Mouse (Mus musculus) macrophage (primary cell): Measurements from ENCODE around the gene Cd5. TPM values are rescaled to one million over a fixed set of nuclear protein-coding genes. Genes with fewer than 3 reads are reported as not detected.

Source experiments
- H3K27ac ChIP-seq: fragments of 350-480 bp; formaldehyde crosslinking; 2 replicates; pipeline ENCODE4 v1.9.0; 2021
- H3K36me3 ChIP-seq: fragments of 350-480 bp; formaldehyde crosslinking; 2 replicates; pipeline ENCODE4 v1.9.0; 2021; ENCODE audit errors: inconsistent target
- H3K4me3 ChIP-seq: fragments of 350-480 bp; formaldehyde crosslinking; 2 replicates; pipeline ENCODE4 v1.9.0; 2021; ENCODE audit errors: inconsistent target
- H3K79me2 ChIP-seq: fragments of 350-480 bp; formaldehyde crosslinking; 2 replicates; pipeline ENCODE4 v1.9.0; 2021; ENCODE audit errors: inconsistent target
- WGBS: methylation state at CpG from one replicate; pipeline ENCODE4 v1.1.7; 2026; ENCODE audit warnings: inconsistent platforms; ENCODE audit not compliant: missing documents; 5-methylcytosine and 5-hydroxymethylcytosine counted together
- polyA plus RNA-seq: library from polyadenylated mRNA; stranded (reverse); fragments of 250-400 nt; gene quantifications from 3 replicates; pipeline ENCODE4 v1.2.4, GENCODE M21; 2018; ENCODE audit warnings: inconsistent platforms
- total RNA-seq, 78 experiments: library from RNA; depleted of rRNA; stranded (reverse); fragments of 250-400 nt; gene quantifications; 1 replicate in 9 of 78; 2 replicates in 24 of 78; 3 replicates in 43 of 78; 4 replicates in 2 of 78; pipeline ENCODE4 v1.2.4; 2018; ENCODE audit warnings: inconsistent platforms in 56 of 78

Cd5 gene
- total RNA-seq (2018; cell fraction: chromatin; rRNA removed), result 1 to 10 TPM in 1 of 26 experiments, under 1 TPM in 11, not detected in 14; 0.49 to 1.7 (median 0.66) TPM
- under 1 TPM in 25 of 26 experiments, not detected in 1; 0.03 to 0.61 (median 0.26) TPM for total RNA-seq (2018; cell fraction: cytosol; rRNA removed)
- 1 to 10 TPM in 3 of 26 experiments, under 1 TPM in 10, not detected in 13; 0.24 to 1.7 (median 0.76) TPM for total RNA-seq (2018; cell fraction: nucleus; rRNA removed)
- 0.20 to 0.54 TPM (median 0.42 TPM) in 3 replicates for polyA plus RNA-seq

DNA sequence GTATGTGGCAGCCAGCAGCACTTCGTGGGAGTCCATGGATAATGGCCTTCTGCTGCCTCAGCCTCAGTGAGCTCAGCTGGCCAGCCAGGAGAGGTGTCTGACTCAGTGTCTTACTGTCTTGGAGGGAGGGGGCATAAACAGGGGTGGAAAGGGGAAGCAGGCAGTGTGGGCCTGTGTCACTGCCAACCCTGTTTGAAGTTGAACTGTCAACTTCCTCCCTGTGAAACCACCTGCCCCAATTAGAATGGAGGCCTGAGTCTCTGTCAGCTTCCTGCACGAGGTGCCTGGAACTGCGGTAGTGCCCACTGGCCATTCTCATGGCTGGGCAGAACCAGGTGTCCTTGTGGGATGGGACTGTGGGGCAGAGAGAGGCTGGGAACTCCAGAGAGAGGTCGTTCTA lies at the start of gene Cd5:
Gene Cd5 (minus strand): TSS at position 192 of the 400 bp plus-strand sequence.
- H3K27ac ChIP-seq, result no peak within 1 kb of the TSS
- no peaks in the 10 kb centered on the region for H3K79me2 ChIP-seq
- H3K36me3 ChIP-seq, result no peaks in the 10 kb centered on the region
- H3K4me3 ChIP-seq, result no peak within 1 kb of the TSS
- 16% methylated on average over 4 of the region's 4 CpGs for WGBS

DNA sequence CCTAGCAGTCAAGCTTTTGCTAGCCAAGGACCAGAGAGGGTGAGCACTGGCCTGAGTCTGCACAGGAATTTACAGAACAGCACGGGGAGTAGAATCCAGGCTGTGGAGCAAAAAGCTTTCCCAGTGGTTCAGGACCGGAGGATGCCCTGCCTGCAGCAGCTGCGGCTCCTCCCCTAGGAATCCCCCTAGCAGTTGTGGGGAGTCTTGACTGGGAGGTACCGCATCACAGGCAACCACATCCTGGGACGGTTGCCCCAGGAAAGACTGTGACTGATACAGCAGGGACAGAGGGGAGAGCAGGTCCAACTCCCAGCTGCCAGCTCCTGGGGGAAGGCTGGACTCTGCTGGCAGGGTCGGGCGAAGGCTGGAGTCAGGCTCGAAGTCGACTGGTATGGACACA lies 49.4 kb upstream of the Cd5 start:
- Histone ChIP-seq H3K27ac (no peak overlapping the region), H3K4me3 (no peak overlapping the region), H3K79me2 (no peaks in the 10 kb centered on the region), H3K36me3 (no peaks in the 10 kb centered on the region)
- WGBS, result 90% methylated on average over 9 of the region's 9 CpGs

DNA sequence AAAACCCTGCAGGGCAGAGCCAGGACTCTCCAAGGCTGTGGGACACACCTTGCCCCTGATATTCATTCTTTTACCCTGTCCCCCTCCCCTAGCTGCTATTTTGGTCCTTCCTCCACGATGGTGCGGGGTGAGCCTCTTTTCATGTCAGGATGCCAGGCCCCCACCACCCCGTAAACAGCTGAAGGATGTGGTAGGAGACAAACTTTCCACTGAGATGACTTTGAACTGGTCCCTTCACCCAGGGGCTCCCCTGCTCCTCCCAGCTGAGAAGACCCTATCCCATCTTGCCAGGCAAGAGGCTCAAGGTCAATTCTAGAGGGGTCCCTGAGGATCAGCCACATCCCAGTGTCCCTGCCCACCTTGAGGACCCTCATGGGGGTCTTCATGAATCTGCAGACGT lies 48.6 kb upstream of the Cd5 start:
- H3K4me3 ChIP-seq, result no peak overlapping the region
- WGBS, result 81% methylated on average over 4 of the region's 4 CpGs
- no peak overlapping the region for H3K27ac ChIP-seq
- no peaks in the 10 kb centered on the region for H3K36me3 ChIP-seq
- no peaks in the 10 kb centered on the region for H3K79me2 ChIP-seq

DNA sequence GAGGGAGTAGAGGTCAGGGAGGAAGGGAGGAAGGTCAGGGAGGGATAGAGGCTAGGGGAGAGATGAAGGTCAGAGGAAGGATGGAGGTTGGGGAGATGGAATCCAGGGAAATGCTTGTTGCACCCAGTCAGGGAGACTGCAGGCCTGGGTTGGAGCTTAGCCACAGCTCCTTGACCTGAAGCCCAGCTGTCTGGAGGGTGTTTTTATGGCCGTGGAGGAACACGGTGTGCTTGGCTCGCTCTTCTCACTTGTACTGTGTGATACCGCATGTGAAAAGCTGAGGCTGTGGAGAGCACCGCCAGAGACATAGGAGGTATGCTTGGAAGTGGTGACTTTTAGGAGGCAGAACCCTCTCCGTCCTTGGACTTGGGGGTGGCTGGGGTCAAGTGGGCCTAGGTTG lies 48.0 kb upstream of the Cd5 start:
- no peaks in the 10 kb centered on the region for H3K79me2 ChIP-seq
- 96% methylated on average over 6 of the region's 6 CpGs for WGBS
- H3K36me3 ChIP-seq, result no peaks in the 10 kb centered on the region
- H3K27ac ChIP-seq, result no peak overlapping the region
- H3K4me3 ChIP-seq, result no peak overlapping the region

DNA sequence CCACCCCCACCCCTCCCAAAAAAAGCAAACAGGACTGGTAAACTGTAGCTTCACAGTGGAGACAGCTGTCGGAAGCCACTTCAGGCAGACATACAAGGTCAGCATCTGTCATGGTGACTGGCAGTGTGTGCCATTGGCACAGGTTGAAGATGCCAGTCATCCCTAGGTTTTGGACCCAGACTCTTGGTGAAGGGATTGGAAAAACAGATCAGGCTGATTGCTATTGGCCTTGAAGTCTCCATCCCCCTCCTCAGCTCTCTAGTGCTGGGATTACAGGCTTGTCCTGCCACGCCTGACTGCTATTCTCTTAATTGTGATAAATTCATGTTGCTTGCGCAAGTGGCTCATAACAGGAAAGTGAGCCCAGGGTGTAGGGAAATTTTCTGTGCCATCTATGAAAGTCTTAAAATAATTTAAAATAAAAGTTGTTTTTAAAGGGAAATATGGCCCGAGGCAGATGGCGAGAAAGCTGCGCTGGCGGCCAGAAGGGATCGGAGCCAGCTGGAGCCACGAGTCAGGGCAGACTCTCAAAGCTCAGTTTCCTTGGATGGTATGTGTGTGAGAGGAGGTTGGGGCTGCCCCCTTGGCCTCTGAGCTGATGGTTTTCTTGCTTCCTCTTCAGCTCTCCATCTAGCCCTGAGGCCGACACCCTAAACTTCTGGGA lies 46.1 kb upstream of the Cd5 start:
- WGBS, result 90% methylated on average over 10 of the region's 10 CpGs
- Histone ChIP-seq H3K4me3 (no peak overlapping the region), H3K27ac (no peak overlapping the region), H3K36me3 (no peaks in the 10 kb centered on the region), H3K79me2 (no peaks in the 10 kb centered on the region)

DNA sequence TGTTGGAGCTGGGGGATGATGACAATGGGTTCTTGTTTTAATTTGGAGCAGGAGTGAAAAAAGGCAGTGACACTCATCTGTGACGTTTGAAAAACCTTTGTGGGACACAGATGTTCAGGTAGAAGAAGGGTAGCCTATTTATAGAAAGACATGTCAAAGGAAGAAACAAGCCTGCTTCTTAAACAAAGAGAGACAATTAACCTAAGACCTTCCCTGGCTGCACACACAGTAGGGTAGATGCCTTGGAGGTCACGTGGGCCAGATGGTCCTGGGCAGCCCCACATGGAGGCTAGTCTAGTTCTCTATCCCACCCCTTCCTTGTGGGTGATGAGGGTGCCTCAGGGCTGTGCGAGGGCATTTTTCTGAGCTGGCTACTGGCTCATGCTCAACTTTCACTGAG lies 45.3 kb upstream of the Cd5 start:
- H3K36me3 ChIP-seq, result no peaks in the 10 kb centered on the region
- no peak overlapping the region for H3K27ac ChIP-seq
- no peaks in the 10 kb centered on the region for H3K79me2 ChIP-seq
- no peak overlapping the region for H3K4me3 ChIP-seq
- 79% methylated on average over 3 of the region's 3 CpGs for WGBS

DNA sequence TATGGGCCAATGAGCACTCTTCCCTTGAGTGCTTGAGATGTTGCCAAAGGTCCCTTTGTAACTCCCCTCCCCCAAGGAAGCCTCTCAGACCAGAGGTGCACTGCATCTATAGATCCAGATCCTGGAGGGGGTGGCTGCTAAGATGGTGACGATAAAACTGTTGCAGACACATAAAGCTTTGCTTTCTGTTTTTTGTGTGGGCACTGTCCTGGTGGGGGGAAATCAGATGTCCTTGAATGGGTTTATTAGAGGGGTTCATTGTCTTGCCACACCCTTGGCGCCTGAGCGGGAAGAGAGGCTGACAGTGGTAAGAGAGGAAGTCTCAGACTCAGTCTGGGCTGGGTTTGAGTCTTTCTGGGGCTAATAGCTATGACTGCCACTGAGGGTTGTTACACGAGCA lies 44.4 kb upstream of the Cd5 start:
- Histone ChIP-seq H3K27ac (no peak overlapping the region), H3K4me3 (no peak overlapping the region), H3K36me3 (no peaks in the 10 kb centered on the region)

DNA sequence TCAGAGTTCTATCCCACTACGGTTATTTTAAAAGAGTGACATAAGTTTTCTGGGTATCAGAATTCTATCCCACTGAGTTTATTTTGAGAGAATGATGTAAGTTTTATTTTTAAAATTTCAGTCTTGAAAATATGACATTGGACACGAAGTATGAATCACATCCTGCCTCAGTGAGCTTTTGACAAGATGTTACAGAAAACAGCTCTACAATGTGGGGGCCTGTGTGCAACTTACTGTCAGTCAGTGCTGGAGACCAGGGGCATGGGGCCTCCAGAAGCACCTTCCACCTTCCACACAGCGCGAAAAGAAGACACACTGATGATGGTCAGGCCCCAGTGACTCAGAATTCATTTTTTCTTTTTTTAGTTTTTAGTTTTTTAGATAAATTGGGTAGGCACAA lies 42.8 kb upstream of the Cd5 start:
- H3K36me3 ChIP-seq, result no peaks in the 10 kb centered on the region
- H3K27ac ChIP-seq, result peak overlapping the region; percentile 57
- H3K4me3 ChIP-seq, result no peak overlapping the region
- no peaks in the 10 kb centered on the region for H3K79me2 ChIP-seq
- WGBS, result 72% methylated on average over 4 of the region's 4 CpGs

More for the DNA sequence above, 44.4 kb upstream of the Cd5 start:
- H3K79me2 ChIP-seq, result no peaks in the 10 kb centered on the region
- WGBS, result 76% methylated on average over 4 of the region's 4 CpGs

DNA sequence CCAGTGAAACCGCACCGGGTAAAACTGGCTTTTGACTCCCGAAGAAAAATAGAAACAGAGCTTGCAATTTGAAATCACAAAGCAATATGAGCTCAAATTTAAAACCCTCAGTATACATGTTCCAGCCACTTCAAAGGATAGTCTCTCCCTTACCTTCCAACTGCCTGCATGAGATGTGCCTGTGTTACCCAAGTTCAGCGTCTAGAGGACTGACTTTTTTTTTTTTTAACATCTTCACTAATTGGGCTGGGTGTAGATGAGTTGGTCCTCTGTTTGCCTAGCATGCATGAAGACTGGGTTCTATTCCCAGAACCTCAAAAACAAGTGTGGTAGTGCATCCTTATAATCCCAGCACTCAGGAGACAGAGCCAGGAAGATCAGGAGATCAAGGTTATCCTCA lies 38.1 kb upstream of the Cd5 start:
- Histone ChIP-seq H3K27ac (no peak overlapping the region), H3K4me3 (no peak overlapping the region), H3K36me3 (no peaks in the 10 kb centered on the region), H3K79me2 (no peaks in the 10 kb centered on the region)
- WGBS, result 91% methylated on average over 4 of the region's 4 CpGs

DNA sequence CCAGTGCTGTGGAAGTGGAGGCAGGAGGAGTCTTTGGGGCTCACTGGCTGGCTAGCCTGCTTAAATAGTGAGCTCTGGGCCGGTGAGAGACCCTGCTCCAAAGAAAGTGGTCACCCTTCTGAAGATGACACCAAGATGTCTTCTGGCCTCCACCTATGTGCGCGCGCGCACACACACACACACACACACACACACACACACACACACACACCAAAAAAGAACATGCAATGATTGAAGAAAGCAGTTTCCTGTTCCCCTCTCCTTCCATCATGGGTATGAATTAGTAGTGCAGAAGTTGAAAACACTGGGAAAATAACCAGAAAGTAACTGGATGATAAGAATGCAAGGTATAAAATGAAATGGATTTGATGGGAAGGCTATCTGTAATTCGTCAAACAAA lies 35.3 kb upstream of the Cd5 start:
- H3K4me3 ChIP-seq, result no peak overlapping the region
- no peaks in the 10 kb centered on the region for H3K79me2 ChIP-seq
- H3K27ac ChIP-seq, result no peak overlapping the region
- no peaks in the 10 kb centered on the region for H3K36me3 ChIP-seq
- WGBS, result 91% methylated on average over 4 of the region's 6 CpGs

DNA sequence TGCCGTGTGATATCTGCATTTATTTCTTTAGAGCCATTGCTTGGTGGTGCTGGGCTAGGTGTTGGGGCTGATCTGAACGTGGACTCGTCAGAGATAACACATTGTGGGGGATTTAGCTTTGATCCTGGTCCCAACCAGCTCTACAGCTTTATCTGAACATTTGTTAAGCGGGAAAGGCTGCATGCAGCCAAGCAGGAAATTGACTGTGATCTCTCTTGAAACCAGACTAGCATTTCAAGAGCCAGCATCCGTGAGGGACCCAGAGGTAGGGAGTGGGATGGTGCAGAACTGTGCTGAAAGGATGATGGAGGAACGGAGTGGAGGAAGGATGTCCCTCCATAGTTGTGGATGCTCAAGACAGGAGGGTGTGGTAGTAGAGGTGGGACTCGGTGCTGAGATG lies 34.6 kb upstream of the Cd5 start:
- 86% methylated on average over 6 of the region's 7 CpGs for WGBS
- no peak overlapping the region for H3K4me3 ChIP-seq
- no peaks in the 10 kb centered on the region for H3K79me2 ChIP-seq
- H3K27ac ChIP-seq, result no peak overlapping the region
- no peaks in the 10 kb centered on the region for H3K36me3 ChIP-seq

DNA sequence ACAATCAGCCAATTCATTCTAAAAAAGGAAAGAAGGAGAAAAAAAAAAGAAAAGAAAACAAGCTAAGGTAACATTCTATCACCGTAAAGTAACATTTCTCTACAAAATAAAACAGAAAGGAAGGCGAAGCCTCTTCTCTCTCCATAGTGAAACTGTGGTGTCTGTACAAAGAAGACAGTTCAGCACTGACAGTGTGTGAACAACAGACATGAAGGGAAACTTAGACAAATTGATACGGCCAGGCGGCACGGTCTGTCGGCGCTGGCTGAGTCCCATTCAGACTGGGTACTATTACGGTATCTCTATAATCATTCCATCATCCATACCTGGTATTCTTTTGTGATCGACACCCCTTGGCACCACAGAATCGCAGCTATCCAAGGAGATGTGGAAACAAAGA lies 34.1 kb upstream of the Cd5 start:
- Histone ChIP-seq H3K36me3 (no peaks in the 10 kb centered on the region), H3K4me3 (no peak overlapping the region), H3K79me2 (no peaks in the 10 kb centered on the region), H3K27ac (no peak overlapping the region)
- 90% methylated on average over 9 of the region's 10 CpGs for WGBS

DNA sequence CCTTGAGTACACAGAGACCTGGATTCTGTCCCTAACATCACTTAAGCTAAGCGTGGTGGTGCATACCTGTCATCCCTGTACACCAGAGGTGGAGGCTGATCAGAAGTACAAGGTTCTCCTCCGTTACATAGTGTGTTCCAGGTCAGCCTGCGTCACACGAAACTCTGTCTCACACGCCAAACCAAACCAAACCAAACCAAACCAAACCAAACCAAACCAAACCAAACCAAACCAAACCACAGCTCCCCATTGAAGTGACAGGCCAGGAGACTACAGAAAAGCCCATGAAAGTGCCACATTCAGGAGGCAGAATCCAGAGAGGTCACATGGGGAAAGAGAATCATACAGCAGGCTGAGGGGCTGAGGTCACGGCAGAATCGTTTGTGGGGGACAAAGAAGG lies 33.2 kb upstream of the Cd5 start:
- Histone ChIP-seq H3K27ac (no peak overlapping the region), H3K36me3 (no peaks in the 10 kb centered on the region), H3K4me3 (no peak overlapping the region), H3K79me2 (no peaks in the 10 kb centered on the region)
- WGBS, result 86% methylated on average over 7 of the region's 7 CpGs

DNA sequence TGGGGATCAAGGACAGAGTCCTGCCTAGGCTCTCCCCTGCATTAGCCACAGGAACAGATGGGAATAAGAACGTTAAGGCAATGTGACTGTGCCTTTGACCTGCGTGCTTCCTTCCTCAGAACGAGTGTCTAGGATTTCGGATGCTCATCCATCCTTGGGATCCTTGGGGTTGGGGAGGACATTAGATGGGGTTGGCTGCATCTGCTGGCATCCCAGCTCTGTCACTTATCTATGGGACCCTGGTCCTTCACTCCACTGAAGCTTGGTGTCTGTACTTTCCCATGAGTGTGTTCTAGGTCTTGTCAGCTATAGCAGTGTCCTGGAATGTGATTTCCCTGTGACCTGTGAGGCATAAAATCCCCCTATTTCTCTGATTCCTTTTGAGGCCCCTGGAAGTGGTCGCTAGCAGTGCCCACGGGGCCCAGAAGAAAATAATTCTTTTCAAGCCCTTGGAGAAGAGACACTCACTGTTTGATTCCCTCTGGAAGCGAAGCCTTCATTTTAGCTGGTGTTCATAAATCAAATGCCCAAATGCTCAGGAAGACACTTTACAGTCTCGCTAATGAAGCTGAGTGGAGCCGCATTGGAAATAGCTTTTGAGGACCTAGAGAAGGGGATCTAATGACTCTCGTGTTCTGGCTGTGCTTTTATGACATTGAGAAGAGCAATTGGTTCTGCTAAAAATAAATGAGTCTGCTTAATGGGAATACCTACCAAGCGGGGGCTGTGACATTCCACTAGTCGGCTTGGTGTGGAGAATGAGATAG lies 30.8 kb upstream of the Cd5 start:
- WGBS, result 90% methylated on average over 12 of the region's 12 CpGs

DNA sequence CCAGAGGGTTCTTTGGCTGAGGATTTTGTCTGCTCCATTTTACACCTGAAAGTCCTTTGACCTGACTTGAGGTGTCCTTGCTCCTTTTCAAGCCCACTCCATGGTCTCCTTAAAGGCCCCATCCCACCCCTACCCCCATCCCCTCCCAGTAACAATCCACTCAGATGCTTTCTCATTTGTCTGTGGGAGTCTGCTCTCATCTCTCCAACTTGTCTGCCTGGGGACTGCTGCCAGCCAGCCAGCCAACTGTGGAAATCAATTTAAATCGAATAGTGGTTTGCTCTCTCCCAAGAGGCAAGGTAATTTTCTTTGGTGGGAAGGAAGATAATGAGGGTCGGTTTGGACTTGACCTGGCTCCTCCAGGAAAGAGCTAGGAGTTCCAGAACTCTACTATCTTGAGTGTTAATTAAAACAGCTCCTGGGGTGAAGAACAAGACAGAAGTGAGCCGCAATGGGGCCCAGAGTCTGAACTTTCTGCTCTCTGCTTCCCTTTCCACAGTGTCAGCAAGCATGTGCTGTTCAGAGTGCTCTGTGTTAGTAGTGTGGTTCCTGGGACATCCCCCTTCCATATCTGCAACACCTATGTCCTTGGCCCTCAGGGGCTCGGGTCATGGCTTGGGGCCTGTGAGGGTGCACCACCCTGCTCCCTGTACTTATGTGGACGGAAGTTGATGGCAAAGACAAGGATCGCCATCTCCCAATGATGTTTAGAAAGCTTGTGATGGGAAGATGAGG lies 30.1 kb upstream of the Cd5 start:
- H3K79me2 ChIP-seq, result no peaks in the 10 kb centered on the region
- H3K4me3 ChIP-seq, result no peak overlapping the region
- 92% methylated on average over 6 of the region's 6 CpGs for WGBS
- H3K27ac ChIP-seq, result no peak overlapping the region
- no peaks in the 10 kb centered on the region for H3K36me3 ChIP-seq

More for the DNA sequence above, 30.8 kb upstream of the Cd5 start:
- no peaks in the 10 kb centered on the region for H3K79me2 ChIP-seq
- H3K27ac ChIP-seq, result no peak overlapping the region
- H3K4me3 ChIP-seq, result no peak overlapping the region
- no peaks in the 10 kb centered on the region for H3K36me3 ChIP-seq
